In the genomic region with DNA sequence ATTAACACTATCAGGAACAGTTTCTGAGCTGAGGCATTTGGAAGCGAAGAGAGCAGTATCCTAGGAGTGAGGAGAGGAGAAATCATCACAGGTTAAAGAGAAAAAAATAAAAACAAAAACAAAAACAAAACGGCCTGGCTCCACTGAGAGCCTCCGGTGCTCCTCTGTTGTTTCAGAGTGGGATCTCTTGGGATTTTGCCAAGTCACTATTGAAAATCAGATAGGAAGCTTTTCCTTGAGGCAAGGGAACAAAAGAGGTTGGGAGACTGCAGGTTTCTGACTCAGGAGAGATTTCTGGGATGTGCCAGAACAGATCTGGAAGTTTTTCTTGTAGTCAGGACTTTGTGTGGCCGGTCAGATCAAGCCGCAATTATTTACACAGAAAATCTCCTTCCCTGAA, we compare ENCODE assay signal across 13 mouse cellular contexts. TPM values are rescaled to one million over a fixed set of nuclear protein-coding genes. Genes with fewer than 3 reads are reported as not detected.
A peak's percentile ranks its signal among the peaks of the same experiment; 100 is the strongest.
DNase-seq lines count a peak whose midpoint lies in the region; ATAC-seq and TF ChIP-seq lines count a peak whose summit lies in the region.
"Had no signal": no experiment of that assay in that cellular context is flagged by ENCODE, and none has a peak within 500 bp of the region (broad histone marks: within the 10 kb centered on the region; RNA-seq: fewer than 3 reads in every experiment).

No protein-coding gene starts in this region.

- 50% methylated on average over 5 of the region's 5 CpGs for WGBS in forebrain, embryonic 14.5 days
- WGBS in forebrain, embryonic 16.5 days: 43% methylated on average over 5 of the region's 5 CpGs
- WGBS in kidney, adult 2 months: 57% methylated on average over 5 of the region's 5 CpGs
- 59% methylated on average over 5 of the region's 5 CpGs for WGBS in liver, embryonic 11.5 days

- no peaks in the 10 kb centered on the region for H3K4me1 ChIP-seq in forebrain, embryonic 14.5 days (ENCODE audit: control insufficient read depth, insufficient read depth, low read length)
- H3K4me1 ChIP-seq in forebrain, embryonic 16.5 days (replicated peaks; ENCODE audit: control insufficient read depth, insufficient read depth, low read length): no peaks in the 10 kb centered on the region
- no peaks in the 10 kb centered on the region for H3K4me1 ChIP-seq in kidney, adult 2 months (ENCODE audit: control insufficient read depth, insufficient read depth, low read length)
- peaks cover 7% of the 10 kb centered on the region; the same call in 1 of the 2 replicates for H3K4me1 ChIP-seq in liver, embryonic 11.5 days (replicated peaks; ENCODE audit: control insufficient read depth, insufficient read depth, low read length)
- H3K4me1 ChIP-seq: neural tube, embryonic 13.5 days had no signal

- H3K4me3 ChIP-seq in forebrain, embryonic 14.5 days (ENCODE audit: low read depth, low read length): no peak overlapping the region
- H3K4me3 ChIP-seq in forebrain, embryonic 16.5 days (replicated peaks; ENCODE audit: low read length): no peak overlapping the region
- no peak overlapping the region for H3K4me3 ChIP-seq in kidney, adult 2 months (ENCODE audit: insufficient read depth, low read depth, low read length)
- peak overlapping the region; percentile 65 for H3K4me3 ChIP-seq in liver, embryonic 11.5 days (ENCODE audit: low read depth, low read length)
- H3K4me3 ChIP-seq: neural tube, embryonic 13.5 days had no signal

- TF ChIP-seq POLR2A in kidney, adult 2 months (IDR thresholded peaks at IDR 0.05; ENCODE audit: low read depth, low read length): no peak

- TF ChIP-seq CTCF in kidney, adult 2 months (conservative IDR thresholded peaks at IDR 0.05; ENCODE audit: insufficient read depth, insufficient read length, low read depth, low read length): no peak

- no peak for ATAC-seq in forebrain, embryonic 14.5 days
- no peak for ATAC-seq in forebrain, embryonic 16.5 days
- ATAC-seq in liver, embryonic 11.5 days (replicated peaks; ENCODE audit: low FRiP score): no peak
- ATAC-seq in inflammation-experienced regulatory T-cells, adult 6 months: no peak

- no peak overlapping the region for H3K27ac ChIP-seq in forebrain, embryonic 14.5 days (ENCODE audit: low read depth, low read length)
- no peak overlapping the region for H3K27ac ChIP-seq in forebrain, embryonic 16.5 days (ENCODE audit: low read length)
- peak overlapping the region; percentile 60 for H3K27ac ChIP-seq in kidney, adult 2 months (ENCODE audit: insufficient read depth, low read depth, low read length)
- H3K27ac ChIP-seq in liver, embryonic 11.5 days (ENCODE audit: low read depth, low read length): peak overlapping the region; percentile 90
- H3K27ac ChIP-seq: neural tube, embryonic 13.5 days had no signal

- H3K27me3 ChIP-seq in forebrain, embryonic 14.5 days (replicated peaks; ENCODE audit: control insufficient read depth, insufficient read depth, low read length): no peaks in the 10 kb centered on the region
- H3K27me3 ChIP-seq in forebrain, embryonic 16.5 days (replicated peaks; ENCODE audit: control insufficient read depth, insufficient read depth, low read length): no peaks in the 10 kb centered on the region
- H3K27me3 ChIP-seq in kidney, adult 2 months (replicated peaks; ENCODE audit: control insufficient read depth, insufficient read depth, low read length): no peaks in the 10 kb centered on the region
- H3K27me3 ChIP-seq in liver, embryonic 11.5 days (replicated peaks; ENCODE audit: control insufficient read depth, insufficient read depth, low read length): no peaks in the 10 kb centered on the region
- H3K27me3 ChIP-seq: neural tube, embryonic 13.5 days had no signal

- no peaks in the 10 kb centered on the region for H3K9me3 ChIP-seq in forebrain, embryonic 14.5 days (replicated peaks; ENCODE audit: control insufficient read depth, low read length)
- no peaks in the 10 kb centered on the region for H3K9me3 ChIP-seq in forebrain, embryonic 16.5 days (ENCODE audit: control insufficient read depth, low read length)
- no peaks in the 10 kb centered on the region for H3K9me3 ChIP-seq in liver, embryonic 11.5 days (ENCODE audit: control insufficient read depth, low read length)
- H3K9me3 ChIP-seq: neural tube, embryonic 13.5 days had no signal

- no peak overlapping the region for H3K9ac ChIP-seq in forebrain, embryonic 14.5 days (ENCODE audit: low read length)
- H3K9ac ChIP-seq in forebrain, embryonic 16.5 days (replicated peaks; ENCODE audit: low read depth, low read length): no peak overlapping the region
- peak overlapping the region; percentile 81 for H3K9ac ChIP-seq in liver, embryonic 11.5 days (ENCODE audit: low read depth, low read length)
- H3K9ac ChIP-seq: neural tube, embryonic 13.5 days had no signal

- no peaks in the 10 kb centered on the region for H3K36me3 ChIP-seq in forebrain, embryonic 14.5 days (ENCODE audit: control insufficient read depth, insufficient read depth, low read length)
- H3K36me3 ChIP-seq in forebrain, embryonic 16.5 days (ENCODE audit: control insufficient read depth, insufficient read depth): no peaks in the 10 kb centered on the region
- H3K36me3 ChIP-seq in kidney, adult 2 months (ENCODE audit: control insufficient read depth, insufficient read depth, low read length): no peaks in the 10 kb centered on the region
- H3K36me3 ChIP-seq in liver, embryonic 11.5 days (ENCODE audit: control insufficient read depth, insufficient read depth, low read length): peaks cover 2% of the 10 kb centered on the region; the same call in 1 of the 2 replicates
- H3K36me3 ChIP-seq: neural tube, embryonic 13.5 days had no signal

- no peak overlapping the region for H3K4me2 ChIP-seq in forebrain, embryonic 14.5 days (ENCODE audit: low read length)
- H3K4me2 ChIP-seq in forebrain, embryonic 16.5 days (ENCODE audit: low read length): no peak overlapping the region
- peak overlapping the region; percentile 74 for H3K4me2 ChIP-seq in liver, embryonic 11.5 days
- H3K4me2 ChIP-seq: neural tube, embryonic 13.5 days had no signal

- peak; percentile 23 for DNase-seq in forebrain, embryonic 14.5 days (ENCODE audit: low spot score)
- DNase-seq in kidney, adult 2 months: peak; percentile 51
- DNase-seq in kidney, adult 11 months: no peak
- peak; percentile 23 for DNase-seq in MN1 (ENCODE audit: low spot score)
- peak; percentile 25 for DNase-seq in liver, embryonic 11.5 days (ENCODE audit: low spot score)
- no peak for DNase-seq in right cerebral cortex, postnatal 25 days
- DNase-seq: cerebellum, adult 2 months; gastrocnemius, postnatal 36 days; kidney, postnatal 25 days; lung, adult 18-20 months had no signal

RNA-seq across cellular contexts. Expression of a gene that starts 13.7 kb away (rescaled TPM):
- polyA plus RNA-seq in forebrain, embryonic 14.5 days (2014; fragmentation: Nextera tagmentation; extraction: Ambion mirVana): 0.26 and 0.53 TPM in 2 replicates
- polyA plus RNA-seq in forebrain, embryonic 16.5 days (2015; fragmentation: Nextera tagmentation; extraction: Ambion mirVana): 0.16 and 0.28 TPM in 2 replicates
- 0.81 and 1.4 TPM in 2 replicates for polyA plus RNA-seq in kidney, adult 2 months (2012; rRNA removed)
- polyA plus RNA-seq in liver, embryonic 11.5 days (2014; fragmentation: Nextera tagmentation; extraction: Ambion mirVana): 100 and 104 TPM in 2 replicates
- polyA plus RNA-seq in inflammation-experienced regulatory T-cells, adult 6 months (2017; shearing (Covaris generic)): under 1 TPM in 1 of 3 experiments, not detected in 2; 0.46 TPM

Comparison
In these comparisons a context has a peak if more than half of its experiments do, and no peak if none do; other contexts are left out.
1. DNase-seq: peak in forebrain, embryonic 14.5 days (single experiment), kidney, adult 2 months (single experiment), MN1 (single experiment) and liver, embryonic 11.5 days (single experiment); none in kidney, adult 11 months (single experiment) and right cerebral cortex, postnatal 25 days (single experiment).
2. H3K27ac ChIP-seq: peak in kidney, adult 2 months (single experiment) and liver, embryonic 11.5 days (single experiment); none in forebrain, embryonic 14.5 days (single experiment) and forebrain, embryonic 16.5 days (single experiment).
3. RNA of a gene that starts 13.7 kb away (polyA plus RNA-seq): 100 to 104 TPM in liver, embryonic 11.5 days; 0.81 to 1.4 TPM in kidney, adult 2 months, 0.26 to 0.53 TPM in forebrain, embryonic 14.5 days, 0.16 to 0.28 TPM in forebrain, embryonic 16.5 days and 0.46 TPM in inflammation-experienced regulatory T-cells, adult 6 months; every median in the first group is over 10 times any median in the second.